Comparison of ENCODE assay signal across 11 mouse cellular contexts in the genomic region with DNA sequence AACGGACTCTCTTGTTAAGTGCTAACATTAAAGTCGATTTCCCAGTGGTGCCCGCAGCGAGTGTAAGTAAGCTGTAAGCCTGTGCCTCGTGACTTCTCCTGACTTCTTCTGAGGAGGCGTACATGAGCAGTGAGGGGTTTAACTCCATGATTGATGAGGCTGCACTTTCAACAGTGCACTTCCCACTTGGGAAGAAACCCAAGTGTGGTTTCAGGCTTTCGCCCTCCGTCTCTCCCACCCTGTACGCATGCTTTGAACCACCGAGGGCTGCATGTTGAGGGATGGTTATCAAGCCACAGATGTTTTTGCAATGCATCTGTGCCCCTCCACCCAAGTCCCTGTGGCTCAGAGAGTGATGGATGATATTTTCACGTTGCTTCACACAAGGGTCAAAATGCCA. TPM values are rescaled to one million over a fixed set of nuclear protein-coding genes. Genes with fewer than 3 reads are reported as not detected.
A peak's percentile ranks its signal among the peaks of the same experiment; 100 is the strongest.
DNase-seq lines count a peak whose midpoint lies in the region; ATAC-seq and TF ChIP-seq lines count a peak whose summit lies in the region.
"Had no signal": no experiment of that assay in that cellular context is flagged by ENCODE, and none has a peak within 500 bp of the region (broad histone marks: within the 10 kb centered on the region; RNA-seq: fewer than 3 reads in every experiment).

No protein-coding gene starts in this region.

- H3K9me3 ChIP-seq in intestine, embryonic 14.5 days (ENCODE audit: control insufficient read depth, low read length) = no peaks in the 10 kb centered on the region
- H3K9me3 ChIP-seq in intestine, postnatal 0 days (ENCODE audit: control insufficient read depth) = no peaks in the 10 kb centered on the region
- H3K9me3 ChIP-seq in hindbrain, embryonic 11.5 days (ENCODE audit: control insufficient read depth, low read length) = no peaks in the 10 kb centered on the region
- no peaks in the 10 kb centered on the region for H3K9me3 ChIP-seq in midbrain, postnatal 0 days (ENCODE audit: low read length)
- H3K9me3 ChIP-seq: forebrain, embryonic 15.5 days had no signal

- peak overlapping the region; percentile 3; the same call in 1 of the 2 replicates for H3K27ac ChIP-seq in intestine, embryonic 14.5 days (ENCODE audit: low read depth)
- no peak overlapping the region for H3K27ac ChIP-seq in intestine, postnatal 0 days (ENCODE audit: low read depth, low read length)
- peak overlapping the region; percentile 56 for H3K27ac ChIP-seq in hindbrain, embryonic 11.5 days (ENCODE audit: low read depth, low read length)
- no peak overlapping the region for H3K27ac ChIP-seq in midbrain, postnatal 0 days (ENCODE audit: low read depth, low read length)
- H3K27ac ChIP-seq: forebrain, embryonic 15.5 days had no signal

- H3K4me2 ChIP-seq in intestine, embryonic 14.5 days (ENCODE audit: low read length) = peak overlapping the region; percentile 27
- H3K4me2 ChIP-seq in intestine, postnatal 0 days (replicated peaks; ENCODE audit: low read depth) = no peak overlapping the region
- no peak overlapping the region for H3K4me2 ChIP-seq in hindbrain, embryonic 11.5 days (replicated peaks; ENCODE audit: low read depth, low read length)
- H3K4me2 ChIP-seq in midbrain, postnatal 0 days (ENCODE audit: low read depth, low read length, poor library complexity, severe bottlenecking) = no peak overlapping the region
- H3K4me2 ChIP-seq: forebrain, embryonic 15.5 days had no signal

- H3K27me3 ChIP-seq in intestine, embryonic 14.5 days (replicated peaks; ENCODE audit: control insufficient read depth, insufficient read depth, low read length) = no peaks in the 10 kb centered on the region
- H3K27me3 ChIP-seq in intestine, postnatal 0 days (replicated peaks; ENCODE audit: control insufficient read depth, insufficient read depth, low read length) = no peaks in the 10 kb centered on the region
- H3K27me3 ChIP-seq in hindbrain, embryonic 11.5 days (ENCODE audit: control insufficient read depth, insufficient read depth, low read length) = no peaks in the 10 kb centered on the region
- no peaks in the 10 kb centered on the region for H3K27me3 ChIP-seq in midbrain, postnatal 0 days (ENCODE audit: insufficient read depth, low read length)

- no peak for DNase-seq in intestine, embryonic 14.5 days (ENCODE audit: low spot score)
- peak; percentile 84 for DNase-seq in embryo, embryonic 10 days (ENCODE audit: low spot score)
- peak; percentile 61 for DNase-seq in hindbrain, embryonic 11.5 days (ENCODE audit: low spot score)
- peak; percentile 34 for DNase-seq in midbrain, postnatal 0 days (ENCODE audit: low spot score)
- no peak for DNase-seq in cerebellum, postnatal 25 days
- no peak for DNase-seq in right cerebral cortex, adult 18-20 months
- DNase-seq: layer of hippocampus, adult 9-11 months; lung, postnatal 14 days had no signal

- TF ChIP-seq CTCF in intestine, postnatal 0 days (IDR thresholded peaks at IDR 0.05; ENCODE audit: low read depth) = no peak
- TF ChIP-seq CTCF in midbrain, postnatal 0 days (IDR thresholded peaks at IDR 0.05) = no peak

- no peak overlapping the region for H3K9ac ChIP-seq in intestine, embryonic 14.5 days (ENCODE audit: low read length)
- no peak overlapping the region for H3K9ac ChIP-seq in intestine, postnatal 0 days (ENCODE audit: low read depth, low read length)
- no peak overlapping the region for H3K9ac ChIP-seq in hindbrain, embryonic 11.5 days (ENCODE audit: low read depth, low read length)
- no peak overlapping the region for H3K9ac ChIP-seq in midbrain, postnatal 0 days (replicated peaks; ENCODE audit: low read length, poor library complexity, severe bottlenecking)
- H3K9ac ChIP-seq: forebrain, embryonic 15.5 days had no signal

- H3K4me1 ChIP-seq in intestine, embryonic 14.5 days (replicated peaks; ENCODE audit: control insufficient read depth, insufficient read depth, low read length) = peaks cover 41% of the 10 kb centered on the region
- 0 out of 2 replicates have a peak, but pooled peaks cover 9% of the 10 kb centered on the region for H3K4me1 ChIP-seq in intestine, postnatal 0 days (replicated peaks; ENCODE audit: control insufficient read depth, insufficient read depth, low read length)
- H3K4me1 ChIP-seq in hindbrain, embryonic 11.5 days (replicated peaks; ENCODE audit: control insufficient read depth, insufficient read depth, low read length) = peaks cover 19% of the 10 kb centered on the region
- H3K4me1 ChIP-seq in midbrain, postnatal 0 days (ENCODE audit: insufficient read depth, low read length) = 0 out of 2 replicates have a peak, but pooled peaks cover 3% of the 10 kb centered on the region

- 18% methylated on average over 11 of the region's 11 CpGs for WGBS in intestine, embryonic 14.5 days
- WGBS in intestine, postnatal 0 days = 47% methylated on average over 11 of the region's 11 CpGs
- WGBS in hindbrain, embryonic 11.5 days = 17% methylated on average over 11 of the region's 11 CpGs
- WGBS in midbrain, postnatal 0 days = 42% methylated on average over 11 of the region's 11 CpGs

- no peaks in the 10 kb centered on the region for H3K36me3 ChIP-seq in intestine, embryonic 14.5 days (ENCODE audit: control insufficient read depth, insufficient read depth, low read length)
- no peaks in the 10 kb centered on the region for H3K36me3 ChIP-seq in intestine, postnatal 0 days (ENCODE audit: control insufficient read depth, insufficient read depth)
- no peaks in the 10 kb centered on the region for H3K36me3 ChIP-seq in hindbrain, embryonic 11.5 days (ENCODE audit: control insufficient read depth, insufficient read depth, low read length)
- H3K36me3 ChIP-seq in midbrain, postnatal 0 days (ENCODE audit: insufficient read depth, low read length) = no peaks in the 10 kb centered on the region
- H3K36me3 ChIP-seq: forebrain, embryonic 15.5 days had no signal

- H3K4me3 ChIP-seq in intestine, embryonic 14.5 days (ENCODE audit: low read depth, low read length) = no peak overlapping the region
- H3K4me3 ChIP-seq in intestine, postnatal 0 days (ENCODE audit: low read depth, low read length) = no peak overlapping the region
- no peak overlapping the region for H3K4me3 ChIP-seq in hindbrain, embryonic 11.5 days (ENCODE audit: low read depth, low read length)
- no peak overlapping the region for H3K4me3 ChIP-seq in midbrain, postnatal 0 days (ENCODE audit: low read depth, low read length)
- H3K4me3 ChIP-seq: forebrain, embryonic 15.5 days had no signal

- ATAC-seq in intestine, embryonic 14.5 days (replicated peaks; ENCODE audit: low FRiP score, low TSS enrichment, low read depth) = 0 out of 2 replicates have a peak, but pooled peaks have one; percentile 21
- no peak for ATAC-seq in intestine, postnatal 0 days
- ATAC-seq in hindbrain, embryonic 11.5 days (ENCODE audit: low FRiP score) = peak; percentile 43
- no peak for ATAC-seq in midbrain, postnatal 0 days (ENCODE audit: low FRiP score)
- ATAC-seq in megakaryocyte-erythroid progenitor cell, adult 5-6 weeks (replicated peaks; ENCODE audit: low FRiP score, low TSS enrichment, poor library complexity, severe bottlenecking) = no peak
- ATAC-seq: forebrain, embryonic 15.5 days had no signal

RNA-seq across cellular contexts. Expression of a gene that starts 47.5 kb away (rescaled TPM):
- polyA plus RNA-seq in intestine, embryonic 14.5 days (2014; fragmentation: Nextera tagmentation; extraction: Ambion mirVana) = 4.6 and 5.1 TPM in 2 replicates
- polyA plus RNA-seq in intestine, postnatal 0 days (2015; fragmentation: Nextera tagmentation; extraction: Ambion mirVana) = 0.90 TPM in 2 replicates
- polyA plus RNA-seq in hindbrain, embryonic 11.5 days (2014; fragmentation: Nextera tagmentation; extraction: Ambion mirVana) = 11.5 and 12.4 TPM in 2 replicates
- 40.1 and 45.9 TPM in 2 replicates for total RNA-seq in midbrain, postnatal 0 days (2014; rRNA removed)
- 8.3 and 9.3 TPM in 2 replicates for polyA plus RNA-seq in midbrain, postnatal 0 days (2015; fragmentation: Nextera tagmentation; extraction: Ambion mirVana)
- not detected in 2 replicates for total RNA-seq in megakaryocyte-erythroid progenitor cell, adult 5-6 weeks (2014; fragmentation: Nextera tagmentation)
- total RNA-seq in megakaryocyte-erythroid progenitor cell, adult 5-6 weeks (2017) = not detected in 2 replicates

Comparison
In these comparisons a context has a peak if more than half of its experiments do, and no peak if none do; other contexts are left out.
1. ATAC-seq: peak in intestine, embryonic 14.5 days (single experiment) and hindbrain, embryonic 11.5 days (single experiment); none in intestine, postnatal 0 days (single experiment), midbrain, postnatal 0 days (single experiment) and megakaryocyte-erythroid progenitor cell, adult 5-6 weeks (single experiment).
2. H3K27ac ChIP-seq: peak in intestine, embryonic 14.5 days (single experiment) and hindbrain, embryonic 11.5 days (single experiment); none in intestine, postnatal 0 days (single experiment) and midbrain, postnatal 0 days (single experiment).
3. DNase-seq: peak in embryo, embryonic 10 days (single experiment), hindbrain, embryonic 11.5 days (single experiment) and midbrain, postnatal 0 days (single experiment); none in intestine, embryonic 14.5 days (single experiment), cerebellum, postnatal 25 days (0 of 2) and right cerebral cortex, adult 18-20 months (single experiment).